Mouse (Mus musculus): ENCODE measurements around the gene Ankrd13b. TPM values are rescaled to one million over a fixed set of nuclear protein-coding genes. Genes with fewer than 3 reads are reported as not detected.
A peak's percentile ranks its signal among the peaks of the same experiment; 100 is the strongest.

Gene Ankrd13b
- polyA plus RNA-seq, 1 experiment, result 280 TPM

DNA sequence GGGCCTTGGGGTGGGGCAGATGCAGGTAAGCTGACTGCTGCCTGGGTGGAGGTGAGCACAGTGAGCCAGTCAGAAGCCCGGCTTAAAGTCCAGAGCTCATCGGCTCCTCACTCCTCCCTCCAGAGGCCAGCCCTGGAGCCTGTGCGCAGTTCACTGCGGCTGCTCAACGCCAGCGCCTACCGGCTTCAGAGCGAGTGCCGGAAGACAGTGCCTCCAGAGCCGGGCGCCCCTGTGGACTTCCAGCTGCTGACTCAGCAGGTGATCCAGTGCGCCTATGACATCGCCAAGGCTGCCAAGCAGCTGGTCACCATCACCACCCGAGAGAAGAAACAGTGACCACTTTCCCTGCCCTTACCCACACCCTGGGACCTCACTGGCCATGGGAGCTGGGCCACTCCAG, 16.8 kb upstream of the Ankrd13b start:
- no peak for DNase-seq (ENCODE audit: low read depth)

DNA sequence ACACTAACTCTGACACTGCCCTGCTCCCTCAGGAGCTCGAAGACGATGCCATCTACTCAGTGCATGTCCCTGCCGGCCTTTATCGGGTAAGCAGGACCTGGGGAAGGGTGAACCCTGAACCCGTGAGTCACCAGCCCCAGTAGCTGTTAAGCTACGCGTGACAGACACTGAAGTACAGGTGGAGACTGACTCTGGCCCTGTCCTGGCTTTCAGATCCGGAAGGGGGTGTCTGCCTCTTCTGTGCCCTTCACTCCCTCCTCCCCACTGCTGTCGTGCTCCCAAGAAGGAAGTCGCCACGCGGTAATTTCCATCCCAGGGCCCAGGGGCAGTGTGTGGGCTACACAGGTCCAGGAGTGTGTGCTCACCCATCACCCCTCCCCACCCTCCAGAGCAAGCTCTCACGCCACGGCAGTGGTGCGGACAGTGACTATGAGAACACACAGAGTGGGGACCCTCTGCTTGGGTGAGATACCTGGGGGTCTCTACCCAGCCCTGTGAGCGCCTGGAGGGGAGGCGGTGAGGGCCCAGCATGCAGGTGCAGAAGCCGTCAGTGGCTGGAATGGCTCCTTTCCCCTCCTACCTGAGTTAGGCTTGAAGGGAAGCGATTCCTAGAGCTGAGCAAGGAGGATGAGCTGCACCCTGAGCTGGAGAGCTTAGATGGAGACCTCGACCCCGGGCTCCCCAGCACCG, 16.0 kb upstream of the Ankrd13b start:
- TF ChIP-seq CTCF (IDR thresholded peaks at IDR 0.05; ENCODE audit: borderline replicate concordance, extremely low read depth, insufficient read depth, insufficient read length) (no peak), POLR2A (IDR thresholded peaks at IDR 0.05; ENCODE audit: borderline replicate concordance, extremely low read depth, insufficient read depth, insufficient read length, poor library complexity, severe bottlenecking) (no peak)
- no peak for DNase-seq (ENCODE audit: low read depth)

More for the DNA sequence above, 16.8 kb upstream of the Ankrd13b start:
- TF ChIP-seq CTCF (IDR thresholded peaks at IDR 0.05; ENCODE audit: borderline replicate concordance, extremely low read depth, insufficient read depth, insufficient read length), result no peak
- TF ChIP-seq POLR2A (IDR thresholded peaks at IDR 0.05; ENCODE audit: borderline replicate concordance, extremely low read depth, insufficient read depth, insufficient read length, poor library complexity, severe bottlenecking), result no peak

- TF ChIP-seq CTCF (IDR thresholded peaks at IDR 0.05; ENCODE audit: borderline replicate concordance, extremely low read depth, insufficient read depth, insufficient read length), result no peak
- no peak for TF ChIP-seq POLR2A (IDR thresholded peaks at IDR 0.05; ENCODE audit: borderline replicate concordance, extremely low read depth, insufficient read depth, insufficient read length, poor library complexity, severe bottlenecking)
- no peak for DNase-seq (ENCODE audit: low read depth)
These were observed 14.9 kb upstream of the Ankrd13b start for GRCm38 (mm10) chr11:77504377-77504776.

DNA sequence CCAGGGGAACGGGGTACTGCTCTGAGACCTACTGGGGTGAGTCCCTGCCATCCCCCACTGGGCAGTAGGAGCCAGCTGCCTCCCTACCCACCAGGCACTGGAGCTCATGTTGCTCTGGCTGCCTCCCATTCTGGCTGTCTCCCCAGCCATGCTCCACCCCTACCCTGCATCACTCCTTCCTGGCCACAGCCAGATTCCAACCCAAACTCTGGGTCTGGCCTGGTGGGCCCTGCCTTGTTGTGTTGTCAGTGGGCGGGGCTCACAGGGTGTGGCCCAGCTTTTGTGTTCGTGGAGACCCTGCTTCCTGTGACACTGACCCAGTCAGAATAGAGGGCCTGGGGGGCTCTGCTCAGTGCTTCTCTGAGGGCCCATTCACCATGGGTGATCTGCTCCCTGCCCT, 14.0 kb upstream of the Ankrd13b start:
- TF ChIP-seq CTCF (IDR thresholded peaks at IDR 0.05; ENCODE audit: borderline replicate concordance, extremely low read depth, insufficient read depth, insufficient read length) (no peak), POLR2A (IDR thresholded peaks at IDR 0.05; ENCODE audit: borderline replicate concordance, extremely low read depth, insufficient read depth, insufficient read length, poor library complexity, severe bottlenecking) (no peak)
- DNase-seq (ENCODE audit: low read depth), result no peak

- TF ChIP-seq CTCF (IDR thresholded peaks at IDR 0.05; ENCODE audit: borderline replicate concordance, extremely low read depth, insufficient read depth, insufficient read length), result no peak
- DNase-seq (ENCODE audit: low read depth), result no peak
These were observed 13.0 kb upstream of the Ankrd13b start for GRCm38 (mm10) chr11:77502481-77502880.

GRCm38 (mm10) chr11:77501971-77502370, 12.5 kb upstream of the Ankrd13b start:
- no peak for DNase-seq (ENCODE audit: low read depth)
- TF ChIP-seq CTCF (IDR thresholded peaks at IDR 0.05; ENCODE audit: borderline replicate concordance, extremely low read depth, insufficient read depth, insufficient read length) (no peak), POLR2A (IDR thresholded peaks at IDR 0.05; ENCODE audit: borderline replicate concordance, extremely low read depth, insufficient read depth, insufficient read length, poor library complexity, severe bottlenecking) (no peak)

DNA sequence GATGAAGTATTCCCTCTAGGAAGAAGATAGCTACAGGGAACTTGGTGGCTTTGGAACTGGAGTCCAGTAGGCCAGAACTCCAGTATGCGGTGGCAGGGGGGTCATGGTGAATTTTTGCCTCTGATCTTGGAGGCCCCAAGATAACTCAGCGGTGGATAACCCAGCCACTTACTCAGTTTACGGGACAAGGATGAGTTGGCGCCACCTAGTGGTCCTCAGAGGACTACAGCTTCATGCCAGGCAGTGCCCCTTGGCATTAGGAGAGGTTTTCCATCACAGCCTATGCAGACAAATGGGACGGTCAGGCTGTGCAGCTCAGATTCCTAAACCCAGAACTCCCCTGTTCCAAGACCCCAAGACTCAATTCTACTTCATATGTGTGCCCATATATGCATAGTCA, 11.9 kb upstream of the Ankrd13b start:
- peak; percentile 91 for DNase-seq (ENCODE audit: low read depth)
- no peak for TF ChIP-seq POLR2A (IDR thresholded peaks at IDR 0.05; ENCODE audit: borderline replicate concordance, extremely low read depth, insufficient read depth, insufficient read length, poor library complexity, severe bottlenecking)
- TF ChIP-seq CTCF (IDR thresholded peaks at IDR 0.05; ENCODE audit: borderline replicate concordance, extremely low read depth, insufficient read depth, insufficient read length), result peak; percentile 93

GRCm38 (mm10) chr11:77500361-77501325, 11.2 kb upstream of the Ankrd13b start:
- no peak for TF ChIP-seq POLR2A (IDR thresholded peaks at IDR 0.05; ENCODE audit: borderline replicate concordance, extremely low read depth, insufficient read depth, insufficient read length, poor library complexity, severe bottlenecking)
- no peak for DNase-seq (ENCODE audit: low read depth)

- no peak for DNase-seq (ENCODE audit: low read depth)
- no peak for TF ChIP-seq POLR2A (IDR thresholded peaks at IDR 0.05; ENCODE audit: borderline replicate concordance, extremely low read depth, insufficient read depth, insufficient read length, poor library complexity, severe bottlenecking)
- no peak for TF ChIP-seq CTCF (IDR thresholded peaks at IDR 0.05; ENCODE audit: borderline replicate concordance, extremely low read depth, insufficient read depth, insufficient read length)
These were observed 9.9 kb upstream of the Ankrd13b start for GRCm38 (mm10) chr11:77499354-77499753.

DNA sequence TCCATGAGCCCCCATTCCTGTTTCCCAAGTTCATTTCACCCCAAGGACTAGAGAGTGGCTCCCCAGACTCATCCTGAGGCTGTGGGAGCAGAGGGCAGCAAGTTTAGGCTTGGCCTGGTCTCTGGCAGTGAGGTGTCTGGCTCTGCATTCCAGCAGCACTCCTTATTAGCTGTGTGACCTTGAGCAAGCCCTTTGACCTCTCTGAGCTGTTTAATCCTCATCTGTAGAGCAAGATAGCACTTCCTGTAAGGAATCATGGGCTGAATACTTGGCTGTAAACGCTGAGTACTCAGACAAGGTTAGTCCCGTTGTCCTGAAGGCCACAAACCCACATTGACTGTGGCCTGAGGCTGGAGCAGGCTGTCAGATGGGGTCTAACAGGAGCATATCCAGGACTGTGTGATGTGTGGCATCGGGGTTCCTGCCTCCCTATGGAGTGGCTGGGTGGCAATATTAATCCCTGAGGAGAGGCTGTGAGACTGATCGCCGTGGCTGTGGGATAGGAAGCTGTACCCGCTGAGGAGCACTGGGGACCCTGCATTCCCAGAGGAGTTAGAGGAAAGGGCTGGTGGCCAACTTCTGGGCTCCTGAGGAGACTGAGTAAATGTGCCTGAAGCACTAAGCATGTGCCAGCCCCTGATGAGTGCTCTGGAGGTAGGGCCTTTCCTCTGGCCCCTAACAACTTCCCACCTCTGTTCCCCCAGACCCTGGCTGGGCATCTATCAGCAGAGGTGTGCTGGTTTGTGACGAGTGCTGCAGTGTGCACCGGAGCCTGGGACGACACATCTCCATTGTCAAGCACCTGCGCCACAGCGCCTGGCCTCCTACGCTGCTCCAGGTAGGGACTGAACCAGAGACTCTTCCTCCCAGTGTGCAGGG, 9.0 kb upstream of the Ankrd13b start:
- no peak for DNase-seq (ENCODE audit: low read depth)
- TF ChIP-seq POLR2A (IDR thresholded peaks at IDR 0.05; ENCODE audit: borderline replicate concordance, extremely low read depth, insufficient read depth, insufficient read length, poor library complexity, severe bottlenecking) (no peak), CTCF (IDR thresholded peaks at IDR 0.05; ENCODE audit: borderline replicate concordance, extremely low read depth, insufficient read depth, insufficient read length) (no peak)

GRCm38 (mm10) chr11:77497851-77498250, 8.4 kb upstream of the Ankrd13b start:
- TF ChIP-seq CTCF (IDR thresholded peaks at IDR 0.05; ENCODE audit: borderline replicate concordance, extremely low read depth, insufficient read depth, insufficient read length) (no peak), POLR2A (IDR thresholded peaks at IDR 0.05; ENCODE audit: borderline replicate concordance, extremely low read depth, insufficient read depth, insufficient read length, poor library complexity, severe bottlenecking) (no peak)
- DNase-seq (ENCODE audit: low read depth), result no peak
